26 mouse cellular contexts compared by ENCODE assay signal in genomic region chr2:44638157-44638556, GRCm38 (mm10).
DNase-seq lines count a peak whose midpoint lies in the region; ATAC-seq and TF ChIP-seq lines count a peak whose summit lies in the region.
"Had no signal": no experiment of that assay in that cellular context is flagged by ENCODE, and none has a peak within 500 bp of the region (broad histone marks: within the 10 kb centered on the region; RNA-seq: fewer than 3 reads in every experiment).

No protein-coding gene starts in this region.

- H3K9ac ChIP-seq in forebrain, embryonic 14.5 days (ENCODE audit: low read length) = no peak overlapping the region
- H3K9ac ChIP-seq in forebrain, postnatal 0 days = no peak overlapping the region
- no peak overlapping the region for H3K9ac ChIP-seq in midbrain, embryonic 13.5 days (replicated peaks)
- H3K9ac ChIP-seq in midbrain, embryonic 15.5 days = no peak overlapping the region
- no peak overlapping the region for H3K9ac ChIP-seq in neural tube, embryonic 14.5 days (replicated peaks; ENCODE audit: low read depth, low read length)
- H3K9ac ChIP-seq: embryonic facial prominence, embryonic 12.5 days; embryonic facial prominence, embryonic 15.5 days; heart, embryonic 13.5 days; hindbrain, embryonic 14.5 days had no signal

- 0 out of 2 replicates have a peak, but pooled peaks cover 3% of the 10 kb centered on the region for H3K4me1 ChIP-seq in forebrain, embryonic 14.5 days (ENCODE audit: control insufficient read depth, insufficient read depth, low read length)
- no peaks in the 10 kb centered on the region for H3K4me1 ChIP-seq in forebrain, postnatal 0 days (ENCODE audit: insufficient read depth)
- peaks cover 13% of the 10 kb centered on the region for H3K4me1 ChIP-seq in midbrain, embryonic 13.5 days (replicated peaks)
- peaks cover 11% of the 10 kb centered on the region for H3K4me1 ChIP-seq in midbrain, embryonic 15.5 days
- H3K4me1 ChIP-seq in neural tube, embryonic 14.5 days (ENCODE audit: control insufficient read depth, insufficient read depth, low read length) = 0 out of 2 replicates have a peak, but pooled peaks cover 2% of the 10 kb centered on the region
- H3K4me1 ChIP-seq: embryonic facial prominence, embryonic 12.5 days; embryonic facial prominence, embryonic 15.5 days; heart, embryonic 10.5 days; heart, embryonic 13.5 days had no signal

- no peaks in the 10 kb centered on the region for H3K27me3 ChIP-seq in forebrain, embryonic 14.5 days (replicated peaks; ENCODE audit: control insufficient read depth, insufficient read depth, low read length)
- H3K27me3 ChIP-seq in forebrain, postnatal 0 days (ENCODE audit: insufficient read depth, low read length) = no peaks in the 10 kb centered on the region
- H3K27me3 ChIP-seq in midbrain, embryonic 13.5 days = no peaks in the 10 kb centered on the region
- no peaks in the 10 kb centered on the region for H3K27me3 ChIP-seq in midbrain, embryonic 15.5 days (replicated peaks)
- H3K27me3 ChIP-seq in neural tube, embryonic 14.5 days (ENCODE audit: control insufficient read depth, insufficient read depth, low read length) = no peaks in the 10 kb centered on the region
- H3K27me3 ChIP-seq: embryonic facial prominence, embryonic 12.5 days; embryonic facial prominence, embryonic 15.5 days; heart, embryonic 13.5 days had no signal

- no peak overlapping the region for H3K27ac ChIP-seq in forebrain, embryonic 14.5 days (ENCODE audit: low read depth, low read length)
- H3K27ac ChIP-seq in forebrain, postnatal 0 days (ENCODE audit: low read depth, low read length) = no peak overlapping the region
- 0 out of 2 replicates have a peak overlapping the region, but pooled peaks have one; percentile 9 for H3K27ac ChIP-seq in midbrain, embryonic 13.5 days
- no peak overlapping the region for H3K27ac ChIP-seq in midbrain, embryonic 15.5 days
- H3K27ac ChIP-seq in neural tube, embryonic 14.5 days (ENCODE audit: low read depth, low read length) = no peak overlapping the region
- H3K27ac ChIP-seq: embryonic facial prominence, embryonic 12.5 days; embryonic facial prominence, embryonic 15.5 days; heart, adult 2 months; heart, embryonic 10.5 days; heart, embryonic 13.5 days; hindbrain, embryonic 14.5 days; hindbrain, postnatal 0 days had no signal

- no peak for TF ChIP-seq CTCF in forebrain, postnatal 0 days (IDR thresholded peaks at IDR 0.05; ENCODE audit: low read depth)
- TF ChIP-seq CTCF in brain, embryonic 14.5 days (IDR thresholded peaks at IDR 0.05; ENCODE audit: borderline replicate concordance, extremely low read depth, insufficient read depth, insufficient read length) = no peak

- peak; percentile 14 for DNase-seq in forebrain, embryonic 14.5 days (ENCODE audit: low spot score)
- no peak for DNase-seq in forebrain, postnatal 0 days
- DNase-seq in brain, embryonic 14.5 days (ENCODE audit: low read depth) = peak; percentile 55
- no peak for DNase-seq in lung, postnatal 4 days
- DNase-seq: adrenal gland, adult 2 months; adrenal gland, postnatal 14 days; cerebellum, adult 11-12 months; cerebellum, adult 8-10 months; cerebellum, postnatal 14 days; gastrocnemius, postnatal 10 days; gastrocnemius, postnatal 36 days; heart, adult 2 months; heart, postnatal 14 days; heart, postnatal 4 days had no signal

- WGBS in forebrain, embryonic 14.5 days = 71% methylated on average over 4 of the region's 4 CpGs
- 63% methylated on average over 4 of the region's 4 CpGs for WGBS in forebrain, postnatal 0 days
- 64% methylated on average over 4 of the region's 4 CpGs for WGBS in midbrain, embryonic 13.5 days
- WGBS in midbrain, embryonic 15.5 days = 55% methylated on average over 4 of the region's 4 CpGs
- 62% methylated on average over 4 of the region's 4 CpGs for WGBS in neural tube, embryonic 14.5 days

- no peaks in the 10 kb centered on the region for H3K9me3 ChIP-seq in forebrain, embryonic 14.5 days (replicated peaks; ENCODE audit: control insufficient read depth, low read length)
- no peaks in the 10 kb centered on the region for H3K9me3 ChIP-seq in forebrain, postnatal 0 days (ENCODE audit: low read length)
- H3K9me3 ChIP-seq in midbrain, embryonic 13.5 days = no peaks in the 10 kb centered on the region
- H3K9me3 ChIP-seq in midbrain, embryonic 15.5 days = no peaks in the 10 kb centered on the region
- no peaks in the 10 kb centered on the region for H3K9me3 ChIP-seq in neural tube, embryonic 14.5 days (ENCODE audit: control insufficient read depth, low read length)
- H3K9me3 ChIP-seq: embryonic facial prominence, embryonic 12.5 days; embryonic facial prominence, embryonic 15.5 days; heart, embryonic 10.5 days; heart, embryonic 13.5 days had no signal

- H3K36me3 ChIP-seq in forebrain, embryonic 14.5 days (ENCODE audit: control insufficient read depth, insufficient read depth, low read length) = no peaks in the 10 kb centered on the region
- H3K36me3 ChIP-seq in forebrain, postnatal 0 days (ENCODE audit: insufficient read depth) = no peaks in the 10 kb centered on the region
- no peaks in the 10 kb centered on the region for H3K36me3 ChIP-seq in midbrain, embryonic 13.5 days
- no peaks in the 10 kb centered on the region for H3K36me3 ChIP-seq in midbrain, embryonic 15.5 days (replicated peaks)
- no peaks in the 10 kb centered on the region for H3K36me3 ChIP-seq in neural tube, embryonic 14.5 days (ENCODE audit: control insufficient read depth, insufficient read depth, low read length)
- H3K36me3 ChIP-seq: embryonic facial prominence, embryonic 12.5 days; embryonic facial prominence, embryonic 15.5 days; heart, embryonic 10.5 days; heart, embryonic 13.5 days had no signal

- no peak overlapping the region for H3K4me2 ChIP-seq in forebrain, embryonic 14.5 days (ENCODE audit: low read length)
- no peak overlapping the region for H3K4me2 ChIP-seq in forebrain, postnatal 0 days (ENCODE audit: low read depth)
- no peak overlapping the region for H3K4me2 ChIP-seq in midbrain, embryonic 13.5 days (replicated peaks)
- H3K4me2 ChIP-seq in midbrain, embryonic 15.5 days = no peak overlapping the region
- H3K4me2 ChIP-seq in neural tube, embryonic 14.5 days (ENCODE audit: low read depth, low read length) = no peak overlapping the region
- H3K4me2 ChIP-seq: embryonic facial prominence, embryonic 12.5 days; embryonic facial prominence, embryonic 15.5 days; heart, embryonic 13.5 days; hindbrain, embryonic 14.5 days had no signal

- no peak overlapping the region for H3K4me3 ChIP-seq in forebrain, embryonic 14.5 days (ENCODE audit: low read depth, low read length)
- H3K4me3 ChIP-seq in forebrain, postnatal 0 days (ENCODE audit: low read depth, low read length) = no peak overlapping the region
- H3K4me3 ChIP-seq in midbrain, embryonic 13.5 days (replicated peaks) = no peak overlapping the region
- H3K4me3 ChIP-seq in midbrain, embryonic 15.5 days = no peak overlapping the region
- no peak overlapping the region for H3K4me3 ChIP-seq in neural tube, embryonic 14.5 days (ENCODE audit: low read depth, low read length)
- H3K4me3 ChIP-seq: embryonic facial prominence, embryonic 12.5 days; embryonic facial prominence, embryonic 15.5 days; heart, adult 2 months; heart, embryonic 10.5 days; heart, embryonic 13.5 days had no signal

- TF ChIP-seq POLR2A in brain, embryonic 14.5 days (IDR thresholded peaks at IDR 0.05; ENCODE audit: borderline replicate concordance, extremely low read depth, insufficient read depth, insufficient read length, poor library complexity, severe bottlenecking) = no peak

- ATAC-seq in forebrain, embryonic 14.5 days = 0 out of 2 replicates have a peak, but pooled peaks have one; percentile 18
- ATAC-seq in forebrain, postnatal 0 days = no peak
- ATAC-seq in midbrain, embryonic 13.5 days = no peak
- no peak; the same call in 1 of the 2 replicates for ATAC-seq in midbrain, embryonic 15.5 days (replicated peaks)
- peak; percentile 40; the same call in 1 of the 2 replicates for ATAC-seq in neural tube, embryonic 14.5 days (ENCODE audit: low read depth)
- ATAC-seq: CD4-positive, CD25-positive, alpha-beta regulatory T cell, adult 4 months; hindbrain, postnatal 0 days; inflammation-experienced regulatory T-cells, adult 6 months; intestine, embryonic 16.5 days had no signal

Comparison
In these comparisons a context has a peak if more than half of its experiments do, and no peak if none do; other contexts are left out.
1. ATAC-seq: peak in forebrain, embryonic 14.5 days (single experiment) and neural tube, embryonic 14.5 days (single experiment); none in forebrain, postnatal 0 days (single experiment), midbrain, embryonic 13.5 days (single experiment) and midbrain, embryonic 15.5 days (single experiment).
2. DNase-seq: peak in forebrain, embryonic 14.5 days (single experiment) and brain, embryonic 14.5 days (single experiment); none in forebrain, postnatal 0 days (single experiment) and lung, postnatal 4 days (0 of 2).